Mouse (Mus musculus): Measurements from ENCODE around the gene Olfr1394. TPM values are rescaled to one million over a fixed set of nuclear protein-coding genes. Genes with fewer than 3 reads are reported as not detected.
A peak's percentile ranks its signal among the peaks of the same experiment; 100 is the strongest.
"Not testable (repeated sequence)": the region's sequence is repeated elsewhere in the genome, so short reads cannot be mapped to it uniquely, and the experiment has no call there.

The Olfr1394 gene
- total RNA-seq, 4 experiments from 2014 or later: not detected

DNA sequence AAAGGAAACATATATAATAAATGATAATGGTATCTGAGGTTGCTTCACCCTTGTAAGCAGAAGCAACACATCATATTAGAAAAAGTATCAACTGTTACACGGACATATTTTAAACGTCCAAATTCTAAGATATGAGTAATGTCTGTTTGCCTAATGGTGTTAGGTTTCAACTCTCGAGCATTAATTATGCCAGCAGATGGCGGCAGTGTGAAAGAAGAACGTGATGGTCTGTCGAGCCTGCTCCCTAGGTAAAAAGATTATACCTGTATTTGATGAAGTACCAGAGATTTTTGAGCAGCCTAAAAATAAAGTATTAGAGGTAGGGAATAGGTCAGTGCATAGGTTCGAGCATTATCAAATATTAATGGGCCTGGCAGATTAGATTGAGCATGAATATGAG is 35.6 kb downstream of the Olfr1394 start:
- DNase-seq (ENCODE audit: low spot score in 2 of 2): peak; percentile 15 to 27

DNA sequence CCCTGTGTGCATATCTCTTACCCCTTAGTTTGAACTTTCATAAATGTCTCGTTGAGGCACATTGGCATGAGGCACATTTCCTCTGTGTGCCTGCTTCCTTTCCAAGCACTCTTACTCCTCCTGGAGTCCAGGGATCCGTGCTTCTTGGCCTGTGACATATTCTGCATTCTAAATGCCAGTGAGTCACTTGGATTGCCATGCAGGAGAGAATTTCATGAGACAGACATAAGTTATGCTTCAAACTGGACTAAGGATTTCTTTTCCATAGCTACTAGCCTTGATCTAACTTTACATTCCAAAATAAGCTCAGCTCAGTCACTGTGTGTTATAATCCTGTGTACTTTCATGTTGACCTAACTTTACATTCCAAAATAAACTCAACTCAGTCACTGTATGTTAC is 36.9 kb downstream of the Olfr1394 start:
- no peak for DNase-seq (ENCODE audit: low spot score in 2 of 2)

- DNase-seq (ENCODE audit: low spot score in 2 of 2): not testable (repeated sequence)
Measured at GRCm38 (mm10) chr11:49194771-49195170, 40.6 kb downstream of the Olfr1394 start.

DNA sequence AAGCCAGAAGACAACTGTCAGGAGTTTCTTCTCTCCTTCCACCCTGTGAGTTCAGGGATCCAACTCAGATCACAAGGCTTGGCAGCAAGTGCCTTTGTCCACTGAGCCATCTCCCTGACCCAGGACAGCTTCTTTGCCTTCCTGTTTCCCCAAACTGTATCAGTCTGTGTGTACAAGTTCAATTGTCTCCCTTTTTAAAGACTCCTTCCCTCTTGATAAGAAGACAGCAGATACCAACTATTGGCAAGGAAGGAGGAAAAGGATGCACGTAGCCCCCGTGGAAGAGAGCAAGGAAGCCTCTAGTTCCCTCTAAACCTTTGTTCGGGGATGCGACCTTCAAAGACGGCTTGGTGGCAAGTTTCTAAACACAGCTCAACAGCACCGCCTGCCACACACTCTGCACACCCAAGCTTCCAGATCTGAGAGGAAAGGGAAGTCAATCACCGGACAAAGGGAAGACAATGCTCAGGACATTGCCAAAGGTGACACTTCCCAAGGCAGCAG is 41.7 kb downstream of the Olfr1394 start:
- DNase-seq (ENCODE audit: low spot score in 2 of 2): no peak

GRCm38 (mm10) chr11:49200666-49201065 is 46.5 kb downstream of the Olfr1394 start:
- DNase-seq (ENCODE audit: low spot score in 2 of 2): no peak

- DNase-seq (ENCODE audit: low spot score in 2 of 2): no peak
Measured at GRCm38 (mm10) chr11:49201142-49201541, 47.0 kb downstream of the Olfr1394 start.

DNA sequence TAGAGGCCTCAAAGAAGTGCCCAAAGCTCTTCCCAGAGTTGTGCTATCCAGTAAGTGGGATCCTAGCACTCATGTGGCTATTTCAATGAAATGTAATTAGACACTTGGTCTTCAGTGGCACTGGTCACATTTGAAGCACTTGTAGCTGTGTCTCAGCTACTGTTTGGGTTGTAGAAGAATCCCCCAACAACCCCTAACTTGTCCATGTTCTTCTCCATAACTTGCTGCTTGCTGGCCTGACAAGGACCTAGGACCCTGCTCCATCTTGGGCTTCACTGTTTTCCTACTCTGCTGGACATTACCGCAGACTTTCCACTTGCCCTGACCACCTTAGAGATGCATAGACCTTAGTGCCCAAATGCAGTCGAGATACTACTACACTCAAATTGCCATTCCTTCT is 47.9 kb downstream of the Olfr1394 start:
- no peak for DNase-seq (ENCODE audit: low spot score in 2 of 2)

DNA sequence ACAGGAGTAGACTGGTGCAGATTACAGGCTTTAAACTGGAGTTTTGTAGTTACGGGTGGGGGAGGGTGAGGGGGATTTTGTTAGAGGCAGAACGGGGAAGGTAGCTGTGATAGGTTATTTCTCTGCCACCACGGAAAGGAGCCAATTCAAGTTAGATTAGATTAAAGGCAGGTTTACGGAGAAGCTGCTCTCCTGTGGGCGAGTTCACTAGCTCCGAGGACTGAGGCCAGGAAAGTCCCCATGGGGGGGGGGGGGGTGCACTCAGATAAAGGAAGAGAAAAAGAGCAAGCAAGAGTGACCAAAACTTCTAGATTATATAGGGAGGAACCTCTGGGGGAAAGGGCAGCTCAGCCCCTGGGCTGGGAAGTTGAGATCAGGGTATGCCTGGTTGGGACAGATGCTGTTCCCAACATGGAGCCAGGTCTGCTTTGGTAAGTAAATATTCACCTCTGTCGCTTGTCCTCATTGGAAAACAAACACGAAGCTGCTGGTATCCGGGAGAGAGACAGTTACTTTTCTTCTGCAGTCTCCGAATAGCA is 48.4 kb downstream of the Olfr1394 start:
- no peak for DNase-seq (ENCODE audit: low spot score in 2 of 2)

- peak; percentile 93 to 94 for DNase-seq (ENCODE audit: low spot score in 2 of 2)
Measured at GRCm38 (mm10) chr11:49203129-49203768, 49.1 kb downstream of the Olfr1394 start, which contains the start of gene Zfp62. Zfp62 (plus strand) TSS chr11:49203292.

GRCm38 (mm10) chr11:49203771-49204497 is 49.8 kb downstream of the Olfr1394 start:
- no peak for DNase-seq (ENCODE audit: low spot score in 2 of 2)

GRCm38 (mm10) chr11:49205080-49205590 is 51.0 kb downstream of the Olfr1394 start:
- DNase-seq (ENCODE audit: low spot score in 2 of 2): no peak

DNA sequence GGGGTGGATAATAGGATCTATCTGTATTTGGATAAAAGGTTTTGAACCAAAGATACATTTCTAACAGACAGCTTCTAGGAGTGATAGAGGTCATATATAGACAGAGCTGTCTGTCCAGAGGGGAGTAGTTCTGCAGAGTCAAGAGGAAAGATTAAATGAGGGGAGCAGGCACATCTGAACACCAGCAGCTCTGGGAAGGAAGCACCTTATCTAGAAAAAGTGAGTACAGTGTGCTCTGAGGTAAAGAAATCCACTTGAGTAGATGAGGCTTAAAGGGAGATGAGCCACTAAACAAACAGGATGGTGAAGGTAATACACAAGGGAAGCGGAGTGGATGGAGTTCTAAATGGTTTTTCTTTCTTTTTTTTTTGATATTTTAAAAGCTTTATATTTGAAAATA is 53.3 kb downstream of the Olfr1394 start:
- DNase-seq (ENCODE audit: low spot score in 2 of 2): no peak

Other genes with a start within 250 kb of the Olfr1394 start
- 1 to 10 TPM in 2 of 4 experiments, under 1 TPM in 1, not detected in 1; 0.48 to 1.1 (median 1.1) TPM for gene Psme2b, start 208.2 kb upstream of the Olfr1394 start, total RNA-seq (2022)
- gene Olfr56, start 175.5 kb upstream of the Olfr1394 start, total RNA-seq (2022): not detected
- under 1 TPM; 0.49 to 0.94 (median 0.67) TPM for gene 9930111J21Rik1, start 175.0 kb upstream of the Olfr1394 start, total RNA-seq (2022)
- gene Gm12185, start 162.2 kb upstream of the Olfr1394 start, total RNA-seq (2022): under 1 TPM; 0.15 to 0.51 (median 0.20) TPM
- gene Tgtp1, start 160.2 kb upstream of the Olfr1394 start, total RNA-seq (2022): 1 to 10 TPM in 1 of 4 experiments, under 1 TPM in 3; 0.68 to 1.2 (median 0.76) TPM
- 1 to 10 TPM in 2 of 4 experiments, under 1 TPM in 2; 0.70 to 1.2 (median 1.0) TPM for gene 9930111J21Rik2, start 103.1 kb upstream of the Olfr1394 start, total RNA-seq (2022)
- under 1 TPM in 3 of 4 experiments, not detected in 1; 0.29 to 0.53 (median 0.43) TPM for gene Tgtp2, start 90.2 kb upstream of the Olfr1394 start, total RNA-seq (2022)
- gene Ifi47, start 77.8 kb upstream of the Olfr1394 start, total RNA-seq (2022): 1 to 10 TPM in 2 of 4 experiments, under 1 TPM in 2; 0.58 to 1.1 (median 0.89) TPM
- not detected for gene Olfr1396, start 39.5 kb upstream of the Olfr1394 start, total RNA-seq (2022)
- not detected for gene Olfr1395, start 12.1 kb upstream of the Olfr1394 start, total RNA-seq (2022)
- 1 to 10 TPM in 3 of 4 experiments, under 1 TPM in 1; 0.96 to 2.6 (median 2.0) TPM for gene Btnl9, start 32.8 kb downstream of the Olfr1394 start, total RNA-seq (2022)
- 10 to 100 TPM; 24.4 to 29.9 (median 26.0) TPM for gene Zfp62, start 48.9 kb downstream of the Olfr1394 start, total RNA-seq (2022)
- gene Mgat1, start 89.8 kb downstream of the Olfr1394 start, total RNA-seq (2022): 10 to 100 TPM; 39.4 to 56.8 (median 48.4) TPM
- gene Olfr1393, start 123.9 kb downstream of the Olfr1394 start, total RNA-seq (2022): not detected
- gene Olfr1392, start 130.9 kb downstream of the Olfr1394 start, total RNA-seq (2022): not detected
- not detected for gene Olfr10, start 150.4 kb downstream of the Olfr1394 start, total RNA-seq (2022)
- not detected for gene Olfr1391, start 168.4 kb downstream of the Olfr1394 start, total RNA-seq (2022)
- not detected for gene Olfr1390, start 180.8 kb downstream of the Olfr1394 start, total RNA-seq (2022)